Mouse (Mus musculus): ENCODE results near the gene Aoc1.

DNA sequence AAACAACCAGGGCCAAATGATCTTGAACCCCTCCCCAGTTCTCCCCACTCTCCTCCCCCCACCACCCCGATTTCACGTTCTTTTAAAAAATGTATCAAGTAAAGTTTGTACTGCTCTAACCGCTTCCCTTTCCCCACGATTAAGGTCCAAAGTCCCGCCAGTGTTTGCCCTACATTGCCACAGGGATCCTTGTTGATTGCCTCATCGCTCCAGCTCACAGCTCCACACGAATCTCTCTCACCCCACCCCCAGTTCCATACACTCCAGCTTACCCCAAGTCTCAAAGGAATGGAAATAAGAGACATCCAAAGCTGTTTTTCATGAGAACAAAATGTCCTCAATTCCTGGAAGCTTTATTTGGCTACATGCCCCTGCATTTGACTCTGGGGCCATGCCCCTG, 47.7 kb upstream of the Aoc1 start:
- TF ChIP-seq CTCF (IDR thresholded peaks at IDR 0.05; ENCODE audit: borderline replicate concordance, extremely low read depth, insufficient read depth, insufficient read length): no peak
- TF ChIP-seq POLR2A (IDR thresholded peaks at IDR 0.05; ENCODE audit: borderline replicate concordance, extremely low read depth, insufficient read depth, insufficient read length, poor library complexity, severe bottlenecking): no peak
